Mouse (Mus musculus): Measurements from ENCODE around the gene Gm48552. TPM values are rescaled to one million over a fixed set of nuclear protein-coding genes. Genes with fewer than 3 reads are reported as not detected.
A peak's percentile ranks its signal among the peaks of the same experiment; 100 is the strongest.

Gm48552 gene
- polyA plus RNA-seq, 1 experiment from 2014 or later: 1.3 TPM

DNA sequence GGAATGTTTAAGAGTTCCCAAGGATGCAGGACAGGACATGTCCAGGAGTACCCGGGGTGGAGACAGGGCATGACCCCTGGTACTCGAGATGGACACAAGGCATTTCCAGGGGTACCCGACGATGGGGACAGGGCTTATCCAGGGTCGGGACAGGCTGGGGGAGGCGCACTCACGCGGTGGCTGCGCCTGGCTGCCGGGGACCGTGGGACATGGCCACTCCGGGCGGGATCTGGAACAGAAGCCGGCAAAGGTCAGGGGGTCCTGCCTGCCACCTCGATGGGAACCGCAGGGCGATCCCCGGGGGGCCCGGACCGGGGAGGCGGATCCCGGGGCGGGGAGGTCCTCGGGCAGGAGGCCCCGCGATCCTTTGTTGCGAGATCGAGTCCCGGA, 38.8 kb upstream of the Gm48552 start:
- Histone ChIP-seq H3K36me3 (ENCODE audit: control insufficient read depth, insufficient read depth, low read length) (peaks cover 12% of the 10 kb centered on the region; the same call in 1 of the 2 replicates), H3K4me3 (replicated peaks; ENCODE audit: low read length) (peak overlapping the region; percentile 79), H3K27ac (ENCODE audit: low read length) (peak overlapping the region; percentile 88), H3K4me2 (ENCODE audit: low read depth, low read length) (peak overlapping the region; percentile 94), H3K9ac (ENCODE audit: low read length) (peak overlapping the region; percentile 95), H3K9me3 (replicated peaks; ENCODE audit: control insufficient read depth, low read length) (no peaks in the 10 kb centered on the region), H3K4me1 (ENCODE audit: control insufficient read depth, insufficient read depth, low read length) (peaks cover 31% of the 10 kb centered on the region), H3K27me3 (ENCODE audit: control insufficient read depth, insufficient read depth, low read length) (no peaks in the 10 kb centered on the region)
- WGBS: under 1% methylated on average over 29 of the region's 29 CpGs
- peak; percentile 3 for ATAC-seq (ENCODE audit: insufficient read depth, low FRiP score)

GRCm38 (mm10) chr10:81350351-81351063, 38.3 kb upstream of the Gm48552 start, which contains the start of gene Hmg20b:
Gene Hmg20b, minus strand, starts transcription at chr10:81350480.
- H3K9me3 ChIP-seq (replicated peaks; ENCODE audit: control insufficient read depth, low read length): no peaks in the 10 kb centered on the region
- H3K4me3 ChIP-seq (replicated peaks; ENCODE audit: low read length): peak within 1 kb of the TSS; percentile 79
- peak within 1 kb of the TSS; percentile 94 for H3K4me2 ChIP-seq (ENCODE audit: low read depth, low read length)
- under 1% methylated on average over 54 of the region's 54 CpGs for WGBS
- peaks cover 31% of the 10 kb centered on the region for H3K4me1 ChIP-seq (ENCODE audit: control insufficient read depth, insufficient read depth, low read length)
- no peaks in the 10 kb centered on the region for H3K27me3 ChIP-seq (ENCODE audit: control insufficient read depth, insufficient read depth, low read length)
- H3K36me3 ChIP-seq (ENCODE audit: control insufficient read depth, insufficient read depth, low read length): peaks cover 12% of the 10 kb centered on the region; the same call in 1 of the 2 replicates
- peak within 1 kb of the TSS; percentile 95 for H3K9ac ChIP-seq (ENCODE audit: low read length)
- peak; percentile 95 for ATAC-seq (ENCODE audit: insufficient read depth, low FRiP score)
- H3K27ac ChIP-seq (ENCODE audit: low read length): peak within 1 kb of the TSS; percentile 88

DNA sequence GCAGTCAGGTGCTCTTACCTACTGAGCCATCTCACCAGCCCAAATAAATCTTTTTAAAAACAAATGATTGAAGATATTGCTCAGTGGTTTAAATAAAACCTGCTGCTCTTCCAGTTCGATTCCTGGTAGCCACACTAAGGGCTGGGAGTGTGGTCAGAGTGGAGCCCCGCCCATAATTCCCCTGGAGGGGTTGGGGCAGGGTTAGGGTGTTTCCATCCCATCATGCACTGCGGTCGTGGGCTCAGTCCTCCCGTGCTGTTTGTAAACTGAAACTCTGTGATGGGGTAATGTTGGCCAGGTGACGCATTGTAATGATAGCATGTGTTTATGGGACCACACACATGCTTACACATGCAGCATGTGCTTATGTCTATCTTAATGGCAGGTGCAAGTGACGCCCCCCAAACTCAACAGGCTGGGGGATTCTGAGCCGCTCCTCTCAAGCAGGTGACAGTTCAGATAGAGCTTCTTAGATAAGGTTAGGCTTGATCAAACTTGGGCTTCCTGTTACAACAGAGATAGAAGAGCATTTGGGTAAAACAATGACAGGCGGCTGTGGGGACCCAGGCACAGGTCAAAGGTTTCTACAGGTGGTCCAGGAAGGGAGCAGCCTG, 37.0 kb upstream of the Gm48552 start:
- H3K36me3 ChIP-seq (ENCODE audit: control insufficient read depth, insufficient read depth, low read length): peaks cover 12% of the 10 kb centered on the region; the same call in 1 of the 2 replicates
- H3K9ac ChIP-seq (ENCODE audit: low read length): no peak overlapping the region
- peaks cover 27% of the 10 kb centered on the region for H3K4me1 ChIP-seq (ENCODE audit: control insufficient read depth, insufficient read depth, low read length)
- no peak overlapping the region for H3K4me2 ChIP-seq (ENCODE audit: low read depth, low read length)
- no peaks in the 10 kb centered on the region for H3K27me3 ChIP-seq (ENCODE audit: control insufficient read depth, insufficient read depth, low read length)
- H3K9me3 ChIP-seq (replicated peaks; ENCODE audit: control insufficient read depth, low read length): no peaks in the 10 kb centered on the region
- no peak for ATAC-seq (ENCODE audit: insufficient read depth, low FRiP score)
- no peak overlapping the region for H3K4me3 ChIP-seq (replicated peaks; ENCODE audit: low read length)
- H3K27ac ChIP-seq (ENCODE audit: low read length): no peak overlapping the region
- WGBS: 13% methylated on average over 9 of the region's 9 CpGs

DNA sequence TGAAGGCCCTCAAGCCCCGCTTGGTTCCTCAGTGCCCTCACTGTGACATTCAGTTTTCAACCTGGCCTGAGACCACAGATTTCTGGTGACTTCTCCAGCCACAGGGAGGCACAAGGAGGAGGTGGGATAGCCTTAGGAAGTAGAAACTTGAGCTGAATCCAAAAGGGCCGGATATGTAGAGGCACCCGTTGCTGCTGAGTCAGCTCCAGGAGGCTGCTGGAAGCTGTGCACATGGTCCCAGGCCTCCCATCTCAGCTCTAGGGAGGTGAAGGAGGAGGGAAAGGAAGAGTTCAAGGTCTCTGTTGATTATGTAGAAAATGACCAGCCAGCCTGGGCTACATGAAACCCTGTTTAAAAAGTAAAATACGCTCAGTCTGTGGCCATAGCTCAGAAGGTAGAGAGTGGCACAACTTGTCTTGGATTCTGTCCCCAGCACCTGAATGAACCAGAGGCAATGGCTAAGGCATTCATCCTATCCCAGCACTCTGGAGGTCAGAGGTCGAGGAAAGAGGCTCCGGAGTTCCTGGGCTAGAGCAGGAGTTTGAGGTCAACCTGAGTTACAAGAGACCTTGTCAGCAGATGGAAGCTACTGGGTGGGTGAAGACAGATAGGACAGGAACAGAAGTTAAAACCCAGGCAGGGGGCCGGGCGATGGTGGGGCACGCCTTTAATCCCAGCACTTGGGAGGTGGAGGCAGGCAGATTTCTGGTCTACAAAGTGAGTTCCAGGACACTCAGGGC, 33.9 kb upstream of the Gm48552 start:
- 72% methylated on average over 9 of the region's 9 CpGs for WGBS
- Histone ChIP-seq H3K9ac (ENCODE audit: low read length) (no peak overlapping the region), H3K27me3 (ENCODE audit: control insufficient read depth, insufficient read depth, low read length) (no peaks in the 10 kb centered on the region), H3K27ac (ENCODE audit: low read length) (no peak overlapping the region), H3K4me3 (replicated peaks; ENCODE audit: low read length) (no peak overlapping the region), H3K36me3 (ENCODE audit: control insufficient read depth, insufficient read depth, low read length) (no peaks in the 10 kb centered on the region), H3K9me3 (replicated peaks; ENCODE audit: control insufficient read depth, low read length) (no peaks in the 10 kb centered on the region), H3K4me2 (ENCODE audit: low read depth, low read length) (no peak overlapping the region), H3K4me1 (ENCODE audit: control insufficient read depth, insufficient read depth, low read length) (peaks cover 21% of the 10 kb centered on the region)
- no peak for ATAC-seq (ENCODE audit: insufficient read depth, low FRiP score)

GRCm38 (mm10) chr10:81355533-81355932, 33.3 kb upstream of the Gm48552 start:
- WGBS: 80% methylated on average over 4 of the region's 4 CpGs
- Histone ChIP-seq H3K36me3 (ENCODE audit: control insufficient read depth, insufficient read depth, low read length) (no peaks in the 10 kb centered on the region), H3K4me2 (ENCODE audit: low read depth, low read length) (no peak overlapping the region), H3K27me3 (ENCODE audit: control insufficient read depth, insufficient read depth, low read length) (no peaks in the 10 kb centered on the region), H3K4me3 (replicated peaks; ENCODE audit: low read length) (no peak overlapping the region), H3K27ac (ENCODE audit: low read length) (no peak overlapping the region), H3K9me3 (replicated peaks; ENCODE audit: control insufficient read depth, low read length) (no peaks in the 10 kb centered on the region), H3K4me1 (ENCODE audit: control insufficient read depth, insufficient read depth, low read length) (peaks cover 22% of the 10 kb centered on the region), H3K9ac (ENCODE audit: low read length) (no peak overlapping the region)
- no peak for ATAC-seq (ENCODE audit: insufficient read depth, low FRiP score)

GRCm38 (mm10) chr10:81356352-81356990, 32.3 kb upstream of the Gm48552 start:
- Histone ChIP-seq H3K27me3 (ENCODE audit: control insufficient read depth, insufficient read depth, low read length) (no peaks in the 10 kb centered on the region), H3K9me3 (replicated peaks; ENCODE audit: control insufficient read depth, low read length) (no peaks in the 10 kb centered on the region), H3K36me3 (ENCODE audit: control insufficient read depth, insufficient read depth, low read length) (0 out of 2 replicates have a peak, but pooled peaks cover 2% of the 10 kb centered on the region), H3K4me2 (ENCODE audit: low read depth, low read length) (peak overlapping the region; percentile 99), H3K9ac (ENCODE audit: low read length) (peak overlapping the region; percentile 65), H3K27ac (ENCODE audit: low read length) (peak overlapping the region; percentile 27; the same call in 1 of the 2 replicates), H3K4me1 (ENCODE audit: control insufficient read depth, insufficient read depth, low read length) (peaks cover 27% of the 10 kb centered on the region), H3K4me3 (replicated peaks; ENCODE audit: low read length) (peak overlapping the region; percentile 80)
- 49% methylated on average over 12 of the region's 12 CpGs for WGBS
- no peak for ATAC-seq (ENCODE audit: insufficient read depth, low FRiP score)

GRCm38 (mm10) chr10:81356991-81357844, 31.6 kb upstream of the Gm48552 start, which contains the start of gene Mfsd12:
Gene Mfsd12, plus strand, starts transcription at chr10:81357491.
- Histone ChIP-seq H3K27ac (ENCODE audit: low read length) (peak within 1 kb of the TSS; percentile 27; the same call in 1 of the 2 replicates), H3K9me3 (replicated peaks; ENCODE audit: control insufficient read depth, low read length) (no peaks in the 10 kb centered on the region), H3K4me2 (ENCODE audit: low read depth, low read length) (peak within 1 kb of the TSS; percentile 99), H3K4me1 (ENCODE audit: control insufficient read depth, insufficient read depth, low read length) (peaks cover 34% of the 10 kb centered on the region), H3K9ac (ENCODE audit: low read length) (peak within 1 kb of the TSS; percentile 90), H3K36me3 (ENCODE audit: control insufficient read depth, insufficient read depth, low read length) (0 out of 2 replicates have a peak, but pooled peaks cover 2% of the 10 kb centered on the region), H3K4me3 (replicated peaks; ENCODE audit: low read length) (peak within 1 kb of the TSS; percentile 80), H3K27me3 (ENCODE audit: control insufficient read depth, insufficient read depth, low read length) (no peaks in the 10 kb centered on the region)
- ATAC-seq (ENCODE audit: insufficient read depth, low FRiP score): peak; percentile 87
- WGBS: 2% methylated on average over 79 of the region's 79 CpGs

GRCm38 (mm10) chr10:81358209-81358608, 30.6 kb upstream of the Gm48552 start:
- Histone ChIP-seq H3K27me3 (ENCODE audit: control insufficient read depth, insufficient read depth, low read length) (peaks cover 3% of the 10 kb centered on the region; the same call in 1 of the 2 replicates), H3K4me3 (replicated peaks; ENCODE audit: low read length) (peak overlapping the region; percentile 80), H3K36me3 (ENCODE audit: control insufficient read depth, insufficient read depth, low read length) (0 out of 2 replicates have a peak, but pooled peaks cover 2% of the 10 kb centered on the region), H3K4me2 (ENCODE audit: low read depth, low read length) (peak overlapping the region; percentile 99), H3K27ac (ENCODE audit: low read length) (no peak overlapping the region), H3K4me1 (ENCODE audit: control insufficient read depth, insufficient read depth, low read length) (peaks cover 42% of the 10 kb centered on the region), H3K9ac (ENCODE audit: low read length) (peak overlapping the region; percentile 90), H3K9me3 (replicated peaks; ENCODE audit: control insufficient read depth, low read length) (no peaks in the 10 kb centered on the region)
- WGBS: 31% methylated on average over 4 of the region's 4 CpGs
- ATAC-seq (ENCODE audit: insufficient read depth, low FRiP score): no peak

Data from stomach, embryonic 16.5 days (tissue).